Mouse (Mus musculus): Measurements from ENCODE around the gene Olfr221.

Gene Olfr221

GRCm38 (mm10) chr14:52019051-52019589 lies 23.1 kb downstream of the Olfr221 start:
- DNase-seq (ENCODE audit: low spot score): no peak

DNA sequence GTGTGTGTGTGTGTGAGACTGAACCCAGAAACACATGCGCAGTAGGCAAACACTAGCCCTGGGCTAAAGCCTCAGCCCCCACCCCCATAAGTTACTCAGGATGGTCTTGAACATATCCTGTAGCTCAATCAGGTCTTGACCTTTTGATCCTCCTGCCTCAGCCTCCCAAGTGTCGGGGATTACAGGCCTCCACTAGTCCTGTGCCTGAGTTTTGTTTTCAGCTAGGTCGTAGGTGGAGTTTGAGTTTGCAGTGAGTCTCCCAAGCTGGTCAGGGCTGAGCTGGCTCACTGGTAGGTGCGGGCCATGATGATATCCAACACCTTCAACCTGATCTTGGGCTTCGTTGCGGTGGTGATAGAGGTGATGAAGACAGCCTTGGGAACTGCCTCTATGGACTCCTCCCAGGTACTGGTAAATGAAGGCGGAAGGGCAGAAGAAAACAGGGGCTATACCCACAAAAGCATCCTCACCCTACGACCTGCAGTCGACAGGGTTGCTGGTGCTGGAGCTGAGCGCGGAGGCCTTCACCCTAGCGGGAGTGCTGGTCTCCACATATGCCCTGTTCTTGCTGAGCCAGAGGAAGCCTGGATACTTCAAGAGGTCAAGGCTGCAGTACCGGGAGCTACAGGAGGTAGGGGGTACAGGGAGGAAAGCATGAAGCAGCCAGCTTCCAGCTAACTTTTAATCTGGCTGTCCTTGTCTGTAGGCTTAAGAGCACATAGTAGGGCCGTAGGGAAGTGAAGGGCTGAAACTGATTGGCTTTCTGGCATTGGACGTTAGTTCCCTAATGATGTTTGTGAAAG lies 23.8 kb downstream of the Olfr221 start:
- DNase-seq (ENCODE audit: low spot score): no peak

DNA sequence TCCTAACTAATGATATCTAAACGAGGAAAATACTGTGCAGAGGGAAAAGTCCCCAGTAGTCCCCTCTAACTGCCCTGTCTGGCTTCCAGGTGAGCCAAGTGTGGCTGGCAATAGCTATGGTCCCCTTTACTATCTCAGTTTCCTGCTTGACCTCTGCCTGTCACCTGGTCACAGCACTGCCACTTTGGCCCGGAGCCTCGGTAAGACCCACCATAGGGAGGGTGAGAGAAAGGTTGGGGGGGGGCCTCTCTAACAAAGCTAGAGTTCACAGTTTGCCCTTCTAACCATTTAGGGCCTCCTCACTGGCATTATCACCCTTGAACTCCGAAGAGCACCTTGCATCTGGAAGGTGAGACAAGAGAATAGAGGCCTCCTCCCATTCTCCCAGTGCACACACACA lies 24.6 kb downstream of the Olfr221 start:
- DNase-seq (ENCODE audit: low spot score): no peak

DNA sequence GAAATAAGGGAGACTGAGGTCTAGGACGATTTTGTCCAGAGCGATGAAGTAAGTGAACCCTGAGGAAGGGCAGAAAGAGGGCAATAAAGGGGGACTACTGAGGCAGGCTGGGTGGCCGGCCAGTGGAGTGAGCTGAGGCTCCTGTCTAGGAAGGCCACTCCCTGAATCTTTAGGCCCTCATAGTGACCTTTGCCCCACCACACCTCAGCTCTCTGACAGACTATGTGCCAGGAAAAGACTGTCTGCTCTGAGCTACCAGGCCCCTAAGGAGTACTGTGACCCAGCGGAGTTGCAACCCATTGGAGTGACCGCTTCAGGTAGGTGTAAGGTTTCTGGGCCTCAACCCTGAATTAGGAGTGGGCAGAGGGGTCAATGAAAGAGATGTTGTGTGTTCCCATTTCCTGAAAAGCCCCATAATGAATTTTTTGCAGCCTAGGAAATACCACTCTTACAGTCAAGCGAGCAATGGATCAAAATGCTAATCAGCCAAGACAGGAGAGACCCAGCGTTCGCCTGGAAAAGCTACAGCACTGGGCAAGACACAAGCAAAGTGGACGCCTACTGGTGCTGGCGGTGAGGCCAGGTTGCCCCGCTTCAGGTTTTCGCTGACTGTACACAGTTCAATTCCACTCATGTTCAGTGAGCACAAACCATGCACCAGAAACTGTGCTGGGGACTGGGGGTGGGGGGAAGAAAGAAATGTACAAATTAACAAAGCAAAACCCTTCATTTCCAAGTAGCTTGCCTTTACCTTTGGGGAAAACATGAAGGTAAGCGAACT lies 25.4 kb downstream of the Olfr221 start:
- no peak for DNase-seq (ENCODE audit: low spot score)

DNA sequence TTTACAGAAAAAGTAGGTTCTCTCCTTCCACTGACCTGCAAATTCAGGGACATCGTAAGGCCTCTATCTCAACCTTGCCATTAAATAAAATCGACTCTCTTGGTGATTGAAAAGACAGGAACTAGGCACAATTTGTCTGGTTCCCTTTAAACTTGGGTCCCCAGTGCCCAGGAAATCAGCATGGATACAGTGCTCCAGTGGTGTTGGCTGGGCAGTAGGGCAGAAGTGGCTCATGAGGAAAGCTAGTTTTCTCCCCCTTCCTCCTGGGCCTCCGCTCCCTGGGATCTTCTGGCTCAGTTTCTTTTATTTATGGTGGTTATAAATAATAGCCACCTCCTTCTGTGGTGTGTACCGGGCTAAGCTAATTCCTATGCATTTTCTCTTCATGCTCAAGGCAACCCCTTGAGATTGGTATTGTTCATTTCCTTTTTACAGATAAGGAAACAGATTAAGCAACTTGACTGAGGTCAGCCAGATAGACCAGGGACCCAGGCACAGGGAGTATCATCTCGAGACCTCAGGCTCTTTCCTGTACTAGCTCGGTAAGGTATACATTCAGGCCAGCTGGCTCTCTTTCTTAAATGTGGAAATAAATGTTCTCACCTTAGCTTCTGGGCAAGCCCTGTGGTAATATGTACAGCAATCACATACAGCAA lies 26.7 kb downstream of the Olfr221 start, which contains the start of gene Tmem253:
Tmem253 (plus strand) TSS at position 214 of the 656 bp plus-strand sequence.
- DNase-seq (ENCODE audit: low spot score): no peak

- DNase-seq (ENCODE audit: low spot score): no peak
Observed at GRCm38 (mm10) chr14:52014761-52015311, 27.4 kb downstream of the Olfr221 start.

DNA sequence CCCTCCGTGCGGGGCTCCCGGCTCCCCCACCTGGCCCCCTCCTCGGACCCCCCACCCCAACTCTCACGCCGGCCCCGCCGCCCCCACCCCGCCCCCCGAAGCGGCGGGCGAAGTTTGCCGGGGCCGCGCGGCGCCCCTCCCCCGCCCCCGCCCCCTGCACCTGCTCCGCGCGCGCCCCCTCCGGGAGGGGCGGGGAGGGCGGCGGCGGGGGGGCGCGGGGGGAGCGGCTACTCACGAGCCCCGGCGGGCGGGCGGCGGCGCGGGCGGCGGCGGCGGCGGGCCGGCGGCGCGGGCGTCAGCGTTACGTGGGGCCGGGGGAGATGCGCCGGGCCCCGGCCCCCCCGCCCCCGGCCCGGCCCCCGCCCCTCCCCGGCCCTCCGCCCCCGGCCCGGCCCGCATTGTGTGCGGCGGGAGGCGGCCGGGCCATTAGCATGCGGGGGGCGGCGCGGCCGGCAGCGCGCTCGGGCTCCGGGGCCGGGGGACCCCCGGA lies 27.9 kb downstream of the Olfr221 start:
- DNase-seq (ENCODE audit: low spot score): no peak

GRCm38 (mm10) chr14:52013771-52014219 lies 28.5 kb downstream of the Olfr221 start:
- DNase-seq (ENCODE audit: low spot score): no peak

DNA sequence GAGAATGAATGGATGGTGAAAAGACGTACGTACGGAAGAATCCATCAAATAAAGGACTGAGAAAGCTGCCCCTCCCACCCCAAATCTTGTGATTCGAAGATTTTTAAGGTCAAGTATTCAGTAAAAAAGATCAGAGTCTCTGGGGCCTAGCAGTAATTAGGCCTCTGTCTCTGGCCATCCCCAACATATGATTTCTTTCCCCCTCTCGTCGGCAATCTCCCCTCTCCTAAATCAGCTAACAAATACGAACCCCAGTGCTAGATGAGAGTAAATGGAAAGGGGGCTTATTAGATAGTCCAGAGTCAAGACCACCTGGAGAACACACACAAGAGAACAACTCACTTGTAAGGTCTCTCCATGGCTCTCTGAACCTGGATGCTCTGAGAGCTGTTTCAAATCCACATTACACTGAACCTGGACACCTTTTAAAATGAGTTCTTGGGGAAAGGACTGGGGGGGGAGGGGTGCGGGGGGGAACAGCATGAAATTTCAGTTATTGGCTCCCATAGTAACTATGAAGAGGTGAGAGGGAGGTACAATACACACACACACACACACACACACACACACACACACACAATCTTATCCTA lies 29.1 kb downstream of the Olfr221 start:
- DNase-seq (ENCODE audit: low spot score): no peak

GRCm38 (mm10) chr14:52012553-52012952 lies 29.7 kb downstream of the Olfr221 start:
- DNase-seq (ENCODE audit: low spot score): no peak

DNA sequence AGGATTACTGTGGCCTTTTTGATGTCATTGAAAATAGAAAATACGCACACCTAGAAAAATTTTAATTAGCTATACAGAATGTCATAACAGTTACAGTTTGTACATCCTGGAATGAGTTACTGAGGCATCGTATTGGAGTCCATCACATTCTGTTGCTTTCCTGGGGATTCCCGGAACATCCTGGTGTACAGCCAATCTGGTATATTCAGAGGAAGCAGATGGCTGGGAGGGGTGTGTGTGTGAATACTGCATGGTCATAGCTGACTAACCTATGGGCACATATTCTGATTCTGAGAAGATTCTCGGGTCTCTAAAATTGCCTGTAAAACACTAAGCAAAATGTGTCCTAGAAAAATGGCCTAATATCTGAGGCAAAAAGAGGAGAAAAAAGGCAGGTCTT lies 30.2 kb downstream of the Olfr221 start:
- no peak for DNase-seq (ENCODE audit: low spot score)

- DNase-seq (ENCODE audit: low spot score): no peak
Observed at GRCm38 (mm10) chr14:52011683-52012082, 30.6 kb downstream of the Olfr221 start.

GRCm38 (mm10) chr14:52010446-52011111 lies 31.7 kb downstream of the Olfr221 start:
- DNase-seq (ENCODE audit: low spot score): no peak

DNA sequence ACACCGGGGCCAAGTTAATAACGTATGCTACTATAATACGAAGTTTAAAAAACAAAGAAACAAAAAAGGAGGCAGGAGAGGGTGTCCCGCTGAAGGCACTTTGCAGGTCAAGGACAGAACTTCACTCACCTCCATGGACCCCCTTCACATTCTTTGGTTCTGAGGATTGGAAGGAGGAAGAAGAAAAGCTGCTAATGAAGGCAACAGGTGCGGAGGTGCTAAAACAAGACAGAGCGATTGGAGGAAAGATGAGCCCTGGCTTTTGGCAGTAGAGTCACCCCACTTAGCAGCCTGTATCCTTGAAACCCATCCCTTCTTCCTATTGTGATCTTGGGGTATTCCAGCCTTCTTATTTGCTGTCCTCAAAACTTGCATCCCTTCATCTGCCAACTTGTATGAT lies 32.4 kb downstream of the Olfr221 start:
- no peak for DNase-seq (ENCODE audit: low spot score)

DNA sequence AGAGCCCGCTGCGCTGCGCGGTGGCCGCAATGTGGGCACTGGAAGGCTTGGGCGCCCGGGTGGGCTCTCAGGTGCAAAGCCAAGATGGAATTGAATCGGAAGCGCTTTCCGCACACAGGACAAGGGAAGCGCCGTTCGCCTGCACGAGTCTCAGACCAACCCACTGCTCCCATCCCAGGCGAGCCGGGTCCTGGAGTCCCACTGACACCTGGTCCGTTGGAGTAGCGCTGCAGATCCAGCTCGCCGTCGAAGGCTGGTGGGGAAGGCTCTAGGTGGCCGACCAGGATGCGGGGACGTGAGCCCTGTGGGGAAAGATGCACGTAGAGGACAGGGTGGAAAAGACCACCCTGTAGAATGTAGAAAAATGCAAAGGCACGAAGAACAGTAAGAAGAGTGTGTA lies 32.9 kb downstream of the Olfr221 start:
- no peak for DNase-seq (ENCODE audit: low spot score)

GRCm38 (mm10) chr14:52008321-52009203 lies 33.7 kb downstream of the Olfr221 start:
- no peak for DNase-seq (ENCODE audit: low spot score)

DNA sequence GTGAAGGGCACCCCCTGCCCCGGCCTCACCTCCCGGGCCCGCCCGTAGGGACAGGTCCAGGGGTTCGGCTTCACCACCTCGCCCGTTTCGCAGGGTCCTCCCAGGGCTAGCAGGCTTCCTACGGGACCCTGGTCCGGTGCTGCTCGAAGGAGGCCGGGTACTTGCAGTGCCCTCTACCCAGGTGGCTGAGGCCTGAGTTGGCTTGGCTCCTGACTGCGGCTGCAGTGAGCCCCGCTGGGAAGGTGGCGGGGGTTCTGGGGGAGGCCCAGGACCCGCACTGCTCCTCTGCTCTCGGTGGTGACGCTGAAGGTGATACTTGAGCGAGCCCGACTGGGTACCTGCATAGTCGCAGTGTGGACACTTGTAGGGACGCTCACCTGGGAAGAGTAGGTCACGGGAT lies 35.5 kb downstream of the Olfr221 start:
- DNase-seq (ENCODE audit: low spot score): no peak

GRCm38 (mm10) chr14:52006241-52006640 lies 36.0 kb downstream of the Olfr221 start:
- DNase-seq (ENCODE audit: low spot score): no peak

DNA sequence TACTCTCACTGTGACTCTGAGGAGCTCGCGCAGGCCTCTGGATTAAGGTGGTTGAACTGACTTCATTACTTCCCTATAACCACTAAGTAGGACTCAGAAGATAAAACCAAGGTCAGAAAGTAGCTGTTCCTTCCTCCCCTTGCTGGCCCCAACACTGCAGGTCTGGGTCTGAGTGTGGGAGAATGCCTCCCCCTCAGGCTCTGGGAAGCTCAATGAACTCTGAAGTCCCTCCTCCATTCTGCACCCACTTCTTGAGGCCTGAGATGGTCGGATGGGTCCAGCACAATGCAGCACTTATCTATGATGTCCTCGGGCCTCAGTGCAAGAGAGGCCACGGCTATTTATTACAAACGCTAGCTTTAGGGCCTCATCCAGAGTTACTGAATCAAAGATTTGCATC lies 36.6 kb downstream of the Olfr221 start:
- DNase-seq (ENCODE audit: low spot score): no peak

GRCm38 (mm10) chr14:52005141-52005540 lies 37.1 kb downstream of the Olfr221 start:
- DNase-seq (ENCODE audit: low spot score): no peak
